Mouse (Mus musculus): ENCODE results near the gene Cbfa2t3.

GRCm38 (mm10) chr8:122679325-122679920, 19.5 kb downstream of the Cbfa2t3 start:
- TF ChIP-seq POLR2A (IDR thresholded peaks at IDR 0.05; ENCODE audit: borderline replicate concordance, control insufficient read depth, low read depth, low read length) (no peak), CTCF (IDR thresholded peaks at IDR 0.05; ENCODE audit: control insufficient read depth, insufficient read depth, low read length) (no peak)
